Comparison of ENCODE assay signal across 7 mouse cellular contexts in genomic region chr2:69713626-69714014, GRCm38 (mm10). TPM values are rescaled to one million over a fixed set of nuclear protein-coding genes. Genes with fewer than 3 reads are reported as not detected.
A peak's percentile ranks its signal among the peaks of the same experiment; 100 is the strongest.
DNase-seq lines count a peak whose midpoint lies in the region; ATAC-seq and TF ChIP-seq lines count a peak whose summit lies in the region.

No protein-coding gene starts in this region.

- H3K36me3 ChIP-seq in lung, embryonic 14.5 days (ENCODE audit: insufficient read depth), result no peaks in the 10 kb centered on the region; the same call in 1 of the 2 replicates
- no peaks in the 10 kb centered on the region for H3K36me3 ChIP-seq in forebrain, embryonic 13.5 days (ENCODE audit: poor library complexity, severe bottlenecking)
- H3K36me3 ChIP-seq in limb, embryonic 12.5 days, result no peaks in the 10 kb centered on the region; the same call in 1 of the 2 replicates
- 0 out of 2 replicates have a peak, but pooled peaks cover 3% of the 10 kb centered on the region for H3K36me3 ChIP-seq in neural tube, embryonic 15.5 days

- DNase-seq in lung, embryonic 14.5 days, result no peak
- DNase-seq in lung, postnatal 36 days, result no peak
- no peak for DNase-seq in right cerebral cortex, postnatal 10 days (ENCODE audit: low spot score in 2 of 2)
- DNase-seq in adrenal gland, postnatal 14 days, result no peak

- H3K4me3 ChIP-seq in lung, embryonic 14.5 days (ENCODE audit: low read depth, low read length), result peak overlapping the region; percentile 77
- peak overlapping the region; percentile 86 for H3K4me3 ChIP-seq in forebrain, embryonic 13.5 days
- H3K4me3 ChIP-seq in limb, embryonic 12.5 days (replicated peaks), result peak overlapping the region; percentile 80
- peak overlapping the region; percentile 88 for H3K4me3 ChIP-seq in neural tube, embryonic 15.5 days (replicated peaks)

- H3K4me1 ChIP-seq in lung, embryonic 14.5 days (ENCODE audit: insufficient read depth), result no peaks in the 10 kb centered on the region
- H3K4me1 ChIP-seq in forebrain, embryonic 13.5 days, result peaks cover 10% of the 10 kb centered on the region; the same call in 1 of the 2 replicates
- peaks cover 4% of the 10 kb centered on the region; the same call in 1 of the 2 replicates for H3K4me1 ChIP-seq in limb, embryonic 12.5 days (replicated peaks)
- H3K4me1 ChIP-seq in neural tube, embryonic 15.5 days, result peaks cover 11% of the 10 kb centered on the region

- no peak for TF ChIP-seq CTCF in lung, embryonic 14.5 days (IDR thresholded peaks at IDR 0.05; ENCODE audit: low read depth)

- H3K9me3 ChIP-seq in lung, embryonic 14.5 days (ENCODE audit: low read depth, low read length), result no peaks in the 10 kb centered on the region
- H3K9me3 ChIP-seq in forebrain, embryonic 13.5 days (replicated peaks), result no peaks in the 10 kb centered on the region
- no peaks in the 10 kb centered on the region for H3K9me3 ChIP-seq in limb, embryonic 12.5 days
- H3K9me3 ChIP-seq in neural tube, embryonic 15.5 days (replicated peaks), result no peaks in the 10 kb centered on the region

- no peaks in the 10 kb centered on the region for H3K27me3 ChIP-seq in lung, embryonic 14.5 days (ENCODE audit: insufficient read depth, low read length)
- peaks cover 10% of the 10 kb centered on the region; the same call in 1 of the 2 replicates for H3K27me3 ChIP-seq in forebrain, embryonic 13.5 days
- H3K27me3 ChIP-seq in limb, embryonic 12.5 days, result 0 out of 2 replicates have a peak, but pooled peaks cover 3% of the 10 kb centered on the region
- H3K27me3 ChIP-seq in neural tube, embryonic 15.5 days (replicated peaks), result peaks cover 2% of the 10 kb centered on the region; the same call in 1 of the 2 replicates

- ATAC-seq in lung, embryonic 14.5 days (ENCODE audit: insufficient read depth), result no peak
- ATAC-seq in forebrain, embryonic 13.5 days, result no peak
- peak; percentile 29; the same call in 1 of the 2 replicates for ATAC-seq in limb, embryonic 12.5 days (ENCODE audit: insufficient number of reproducible peaks, insufficient read depth, low FRiP score, low TSS enrichment, low read depth)
- peak; percentile 42; the same call in 1 of the 2 replicates for ATAC-seq in neural tube, embryonic 15.5 days (ENCODE audit: low FRiP score)

- peak overlapping the region; percentile 72 for H3K4me2 ChIP-seq in lung, embryonic 14.5 days
- peak overlapping the region; percentile 74 for H3K4me2 ChIP-seq in forebrain, embryonic 13.5 days
- peak overlapping the region; percentile 76 for H3K4me2 ChIP-seq in limb, embryonic 12.5 days
- H3K4me2 ChIP-seq in neural tube, embryonic 15.5 days, result peak overlapping the region; percentile 79

- H3K27ac ChIP-seq in lung, embryonic 14.5 days (ENCODE audit: low read depth), result no peak overlapping the region
- H3K27ac ChIP-seq in forebrain, embryonic 13.5 days, result no peak overlapping the region
- H3K27ac ChIP-seq in limb, embryonic 12.5 days, result no peak overlapping the region
- no peak overlapping the region for H3K27ac ChIP-seq in neural tube, embryonic 15.5 days (replicated peaks)

- 24% methylated on average over 4 of the region's 4 CpGs for WGBS in lung, embryonic 14.5 days
- WGBS in forebrain, embryonic 13.5 days, result 27% methylated on average over 4 of the region's 4 CpGs
- WGBS in limb, embryonic 12.5 days, result 34% methylated on average over 4 of the region's 4 CpGs
- WGBS in neural tube, embryonic 15.5 days, result 30% methylated on average over 4 of the region's 4 CpGs

- no peak overlapping the region for H3K9ac ChIP-seq in lung, embryonic 14.5 days
- H3K9ac ChIP-seq in forebrain, embryonic 13.5 days, result no peak overlapping the region
- no peak overlapping the region for H3K9ac ChIP-seq in limb, embryonic 12.5 days (replicated peaks)
- no peak overlapping the region for H3K9ac ChIP-seq in neural tube, embryonic 15.5 days (replicated peaks)

RNA-seq across cellular contexts. Expression of gene Fastkd1, which starts 0.3 kb away (rescaled TPM):
- 14.6 and 15.3 TPM in 2 replicates for polyA plus RNA-seq in lung, embryonic 14.5 days (2014; fragmentation: Nextera tagmentation; extraction: Ambion mirVana)
- polyA plus RNA-seq in forebrain, embryonic 13.5 days (2015; fragmentation: Nextera tagmentation; extraction: Ambion mirVana), result 14.1 and 14.5 TPM in 2 replicates
- polyA plus RNA-seq in limb, embryonic 12.5 days (2016; fragmentation: Nextera tagmentation; extraction: Ambion mirVana), result 12.1 and 14.5 TPM in 2 replicates
- polyA plus RNA-seq in neural tube, embryonic 15.5 days (2015; fragmentation: Nextera tagmentation; extraction: Ambion mirVana), result 14.9 and 15.0 TPM in 2 replicates
- total RNA-seq in adrenal gland, postnatal 14 days (2021), result 31.8 and 35.1 TPM in 2 replicates

RNA-seq across cellular contexts. Expression of gene Ppig, which starts 8.7 kb away (rescaled TPM):
- polyA plus RNA-seq in lung, embryonic 14.5 days (2014; fragmentation: Nextera tagmentation; extraction: Ambion mirVana), result 120 and 130 TPM in 2 replicates
- 139 and 147 TPM in 2 replicates for polyA plus RNA-seq in forebrain, embryonic 13.5 days (2015; fragmentation: Nextera tagmentation; extraction: Ambion mirVana)
- polyA plus RNA-seq in limb, embryonic 12.5 days (2016; fragmentation: Nextera tagmentation; extraction: Ambion mirVana), result 168 and 176 TPM in 2 replicates
- 133 and 136 TPM in 2 replicates for polyA plus RNA-seq in neural tube, embryonic 15.5 days (2015; fragmentation: Nextera tagmentation; extraction: Ambion mirVana)
- 73.6 and 76.9 TPM in 2 replicates for total RNA-seq in adrenal gland, postnatal 14 days (2021)

RNA-seq across cellular contexts. Expression of gene Klhl41, which starts 43.7 kb away (rescaled TPM):
- 0.13 and 0.76 TPM in 2 replicates for polyA plus RNA-seq in lung, embryonic 14.5 days (2014; fragmentation: Nextera tagmentation; extraction: Ambion mirVana)
- polyA plus RNA-seq in forebrain, embryonic 13.5 days (2015; fragmentation: Nextera tagmentation; extraction: Ambion mirVana), result 0.15 TPM in 2 replicates
- polyA plus RNA-seq in limb, embryonic 12.5 days (2016; fragmentation: Nextera tagmentation; extraction: Ambion mirVana), result 13.9 and 14.7 TPM in 2 replicates
- polyA plus RNA-seq in neural tube, embryonic 15.5 days (2015; fragmentation: Nextera tagmentation; extraction: Ambion mirVana), result 2.1 and 2.2 TPM in 2 replicates
- total RNA-seq in adrenal gland, postnatal 14 days (2021), result 0.22 and 0.34 TPM in 2 replicates

Comparison
In these comparisons a context has a peak if more than half of its experiments do, and no peak if none do; other contexts are left out.
1. ATAC-seq: peak in limb, embryonic 12.5 days (single experiment) and neural tube, embryonic 15.5 days (single experiment); none in lung, embryonic 14.5 days (single experiment) and forebrain, embryonic 13.5 days (single experiment).
2. Peak in every context shown above with its lines, with median percentiles within 50 percentile points of each other: H3K4me2 ChIP-seq and H3K4me3 ChIP-seq.